Mouse (Mus musculus): ENCODE results near the gene Ntng1.

Gene Ntng1

DNA sequence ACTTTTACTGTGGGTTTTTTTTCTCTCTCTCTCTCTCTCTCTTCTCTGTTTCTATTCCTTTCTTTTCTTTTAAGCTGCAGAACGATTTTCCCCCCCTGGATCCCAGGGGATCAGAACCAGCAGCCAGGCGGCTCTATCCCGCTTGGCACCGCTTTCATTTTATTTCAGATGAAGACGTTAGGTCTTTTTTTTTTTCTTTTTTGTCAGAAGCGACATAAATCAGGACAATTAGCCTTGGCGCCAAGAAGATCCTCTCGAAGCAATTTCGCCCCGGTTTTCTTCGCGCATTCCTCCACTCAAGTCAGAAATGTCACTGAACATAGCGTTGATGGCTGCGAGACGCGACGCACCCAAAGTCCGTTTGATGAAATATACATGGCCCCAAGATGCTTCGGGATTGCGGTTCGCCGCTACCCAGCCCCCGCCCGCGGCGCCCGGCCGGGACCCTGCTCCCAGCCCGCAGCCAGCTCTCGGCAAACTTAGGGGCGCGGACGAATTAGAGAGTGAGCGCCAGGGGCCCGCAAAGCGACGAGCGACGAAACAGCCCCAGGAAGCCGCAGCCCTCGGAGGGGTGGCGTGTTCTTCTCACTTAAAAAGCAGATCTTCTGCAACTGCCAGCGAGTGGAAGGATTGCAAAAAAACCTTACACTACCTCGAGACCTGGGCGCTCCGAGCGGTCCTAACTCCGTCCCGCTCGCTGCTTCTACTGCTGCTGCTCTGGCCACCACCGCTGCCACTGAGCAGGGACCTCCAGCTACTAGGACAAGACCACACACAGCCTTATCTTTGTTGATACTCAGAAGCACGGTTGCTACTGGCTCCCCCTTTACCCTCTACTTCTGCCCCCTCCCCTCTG, at the start of gene Ntng1:
Gene Ntng1 (minus strand): TSS at position 806 of the 856 bp plus-strand sequence.
- DNase-seq (ENCODE audit: low spot score): peak; percentile 70

DNA sequence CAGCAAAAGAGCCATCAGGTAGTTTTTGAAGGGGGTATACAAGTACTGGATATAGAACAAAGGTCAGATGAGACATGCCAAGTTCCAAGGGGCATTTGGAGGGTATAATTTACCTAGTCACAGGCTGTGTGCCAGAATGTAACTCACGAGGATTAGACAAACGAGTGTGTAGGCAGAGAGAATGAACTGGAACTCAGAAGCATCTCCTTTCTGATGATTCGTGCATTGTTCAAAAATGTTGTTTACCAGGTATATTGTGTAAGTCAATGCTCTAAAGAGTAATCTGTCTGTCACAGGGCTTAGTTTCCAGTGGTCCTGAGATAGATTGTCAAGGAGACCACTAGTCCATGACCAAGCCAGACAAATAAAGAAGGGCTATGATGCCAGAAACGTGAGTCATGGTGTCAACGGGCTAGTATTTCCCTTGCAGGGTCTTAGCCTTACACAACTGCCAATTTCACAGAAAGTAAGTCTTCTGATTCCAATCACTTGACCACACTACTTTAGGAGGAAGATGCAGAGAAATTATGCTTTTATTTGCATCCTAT, 43.7 kb upstream of the Ntng1 start:
- no peak for DNase-seq (ENCODE audit: low spot score)

DNA sequence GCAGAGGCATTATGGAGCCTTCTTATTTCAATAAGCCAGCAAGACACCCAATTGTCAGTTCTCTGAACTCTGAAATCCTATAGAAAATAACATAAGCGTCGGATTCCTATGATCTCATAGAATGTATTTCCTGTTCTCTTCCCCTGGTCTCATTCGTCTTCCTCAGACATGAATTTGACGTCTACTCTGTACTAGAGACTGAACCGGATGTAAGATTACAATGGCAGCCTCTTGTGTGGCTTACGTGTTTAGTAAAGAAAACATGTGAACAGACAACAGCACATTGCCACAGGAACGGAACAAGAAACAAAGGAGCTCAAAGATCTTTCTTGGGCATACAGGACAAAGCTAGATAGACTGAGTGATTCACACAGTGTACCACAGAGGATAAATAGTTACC, 5.3 kb upstream of the Ntng1 start:
- no peak for DNase-seq (ENCODE audit: low spot score)

DNA sequence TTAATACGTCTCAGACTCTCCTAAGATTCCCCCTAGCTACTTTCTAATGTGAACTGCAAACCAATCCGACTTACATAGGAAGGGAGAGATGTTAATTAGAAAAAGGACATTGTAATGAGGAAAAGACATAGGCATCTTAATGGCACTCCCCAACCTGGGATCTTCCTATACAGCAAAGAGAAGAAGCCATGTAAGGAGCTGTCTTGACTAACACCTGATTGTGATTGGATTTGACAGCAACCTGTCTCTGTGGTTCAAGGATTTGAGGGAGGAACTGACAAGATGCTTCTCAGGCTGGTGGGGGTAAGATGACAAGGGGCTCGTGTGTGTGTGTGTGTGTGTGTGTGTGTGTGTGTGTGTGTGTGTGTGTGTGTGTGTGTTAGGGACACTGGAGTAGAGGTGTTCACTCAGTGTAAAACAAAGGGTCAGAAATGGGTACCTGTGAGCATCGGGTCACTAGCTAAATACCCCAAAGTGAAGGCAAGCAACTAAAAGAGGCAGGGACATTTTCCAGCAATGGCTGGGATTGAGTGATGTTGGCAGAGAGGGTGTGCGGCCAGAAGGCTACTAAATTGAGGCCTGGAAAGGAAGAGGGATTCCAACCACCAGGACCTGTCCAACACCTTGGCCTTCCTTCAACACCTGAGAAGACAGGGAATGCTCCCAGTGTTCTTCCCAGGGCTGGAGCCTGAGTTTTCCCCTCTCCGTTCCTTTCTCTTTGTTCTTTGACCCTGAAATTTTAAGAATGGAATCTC, 667 bp upstream of the Ntng1 start:
- no peak for DNase-seq (ENCODE audit: low spot score)

GRCm38 (mm10) chr3:110142314-110143205, 1.3 kb downstream of the Ntng1 start:
- DNase-seq (ENCODE audit: low spot score): peak; percentile 51

DNA sequence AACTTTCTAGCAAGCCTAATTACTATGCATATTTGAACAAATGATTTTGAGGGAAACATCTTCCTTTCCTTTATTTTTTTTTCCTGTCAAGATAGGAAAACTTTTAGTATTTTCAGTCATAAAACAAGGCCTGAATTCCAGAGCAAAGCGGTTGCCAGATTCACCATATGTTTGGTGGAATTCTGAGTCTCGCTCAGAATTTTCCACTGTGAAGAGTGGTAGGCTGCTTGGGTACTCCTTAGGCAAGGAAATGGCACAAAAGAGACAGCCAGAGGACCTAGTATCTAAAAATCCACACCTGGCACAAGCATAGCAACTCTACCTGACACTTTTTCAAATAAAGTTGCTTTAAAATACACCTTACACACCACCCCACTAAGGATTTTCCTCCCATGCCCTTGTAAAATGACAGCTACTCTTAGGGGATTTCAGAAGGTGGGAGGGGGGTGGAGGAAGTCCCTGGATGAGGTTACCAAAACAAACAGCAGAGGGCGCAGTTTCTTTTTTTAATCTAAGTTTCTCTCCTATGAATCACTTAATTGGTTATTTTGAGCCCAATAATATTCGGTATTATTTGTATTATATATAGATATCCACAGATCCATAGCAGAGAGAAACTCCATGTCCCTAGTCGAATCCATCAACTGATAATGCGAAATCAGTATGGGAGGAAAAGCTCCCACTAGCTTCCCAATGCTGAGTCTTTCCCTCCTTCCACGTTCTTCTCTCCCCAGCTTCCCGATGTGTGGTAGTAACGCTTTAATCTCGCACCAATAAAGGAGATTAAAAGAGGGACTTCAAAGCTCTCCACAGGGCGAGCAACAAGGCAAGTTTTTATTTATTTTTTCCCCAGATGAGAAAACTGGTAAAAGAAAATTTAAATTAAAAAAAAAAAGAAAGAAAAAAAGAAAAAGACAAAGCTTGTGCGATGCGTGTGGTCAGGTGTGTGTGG, 2.2 kb downstream of the Ntng1 start:
- DNase-seq (ENCODE audit: low spot score): peak; percentile 89

GRCm38 (mm10) chr3:110136115-110136514, 7.7 kb downstream of the Ntng1 start:
- no peak for DNase-seq (ENCODE audit: low spot score)

DNA sequence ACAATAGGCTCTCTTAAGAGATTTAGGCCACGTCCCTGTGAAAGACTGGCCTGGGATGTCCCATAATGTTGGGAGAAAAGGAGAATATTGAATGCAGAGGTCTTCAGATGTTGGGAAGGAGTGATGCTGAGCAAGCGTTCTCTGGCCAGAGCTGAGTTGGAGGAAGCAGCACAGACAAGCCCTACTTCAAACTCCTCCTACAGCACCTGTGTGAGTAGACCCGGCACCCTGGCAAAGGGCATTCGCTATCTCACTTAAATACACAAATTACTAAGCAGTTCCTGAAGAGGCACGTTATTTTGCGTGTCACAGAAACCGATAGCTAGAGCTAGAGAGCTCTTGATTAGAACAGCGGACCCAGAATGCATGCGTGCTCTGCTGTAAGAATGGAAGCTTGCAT, 10.7 kb downstream of the Ntng1 start:
- no peak for DNase-seq (ENCODE audit: low spot score)

DNA sequence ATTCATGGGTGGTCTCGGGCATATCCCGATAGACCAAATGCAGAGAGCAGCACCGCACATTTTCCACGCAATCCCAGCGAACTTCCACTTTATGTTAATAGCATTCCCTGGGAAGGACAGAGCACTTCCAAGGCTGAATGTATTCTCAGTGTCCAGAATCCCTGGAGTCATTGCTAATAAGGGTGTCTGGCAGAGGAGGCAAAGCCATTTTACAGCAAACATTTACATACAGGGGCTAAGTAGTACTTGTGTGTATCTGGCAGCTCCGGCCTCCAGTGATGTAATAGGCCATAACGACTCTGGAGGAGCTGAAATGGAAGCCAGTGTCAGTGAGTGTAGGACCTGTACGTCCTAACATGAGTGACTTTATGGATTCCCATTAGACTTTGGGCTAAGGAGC, 11.5 kb downstream of the Ntng1 start:
- no peak for DNase-seq (ENCODE audit: low spot score)

DNA sequence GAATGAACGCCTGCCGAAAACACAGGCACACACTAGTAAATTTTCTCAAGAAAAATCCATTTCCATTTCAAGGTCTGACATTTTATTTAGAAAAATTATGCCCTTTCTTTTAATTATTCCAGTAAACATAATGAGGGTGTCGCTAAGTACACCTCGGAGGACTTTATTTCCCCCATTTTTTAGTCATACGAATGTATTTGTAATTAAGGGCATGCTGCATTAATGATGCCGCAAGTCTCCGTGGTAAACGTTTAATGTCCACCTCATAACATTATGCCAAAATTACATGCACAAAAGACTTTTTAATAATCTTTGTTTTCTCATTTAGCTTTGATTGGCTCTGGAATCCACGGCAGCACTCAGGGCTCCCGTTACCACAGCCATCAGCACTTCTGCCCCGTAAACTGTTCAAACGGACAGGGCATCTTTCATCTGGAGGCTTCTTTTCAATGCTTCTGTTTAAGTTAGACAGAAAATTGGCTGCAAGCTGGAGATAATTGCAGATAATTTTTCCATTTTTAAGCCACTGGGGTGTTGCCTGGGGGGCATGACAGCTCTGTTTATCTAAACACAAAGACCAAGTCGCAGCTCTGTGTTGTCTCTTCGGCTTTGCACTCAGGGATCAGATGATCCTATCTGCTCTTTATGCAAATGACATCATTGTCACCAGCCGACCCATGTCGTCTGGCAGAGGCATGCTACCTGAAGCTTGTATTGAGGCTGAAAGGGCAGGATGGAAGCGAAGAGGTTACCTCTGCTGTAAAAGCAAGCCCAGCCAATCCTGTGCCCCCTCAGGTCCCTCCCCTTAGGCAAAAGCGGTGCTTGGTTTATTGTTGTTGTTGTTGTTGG, 12.5 kb downstream of the Ntng1 start:
- no peak for DNase-seq (ENCODE audit: low spot score)

DNA sequence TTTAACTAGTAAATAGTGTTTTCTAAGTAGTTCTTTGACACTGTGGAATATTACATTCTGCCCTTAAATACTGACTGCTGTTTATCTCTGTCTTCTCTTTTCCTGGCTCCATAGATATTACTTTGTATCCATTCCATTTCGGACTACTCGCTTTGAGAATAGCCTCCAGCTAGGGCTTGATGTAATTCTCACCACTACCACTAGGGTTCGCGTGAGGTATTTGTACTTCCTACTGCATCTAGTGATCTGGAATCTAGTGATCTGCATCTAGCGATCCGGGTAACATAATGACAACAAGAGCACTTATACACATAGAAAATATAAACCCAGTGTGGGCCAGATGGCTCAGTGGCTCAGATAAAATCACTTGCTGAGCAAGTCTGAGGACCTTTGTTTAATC, 14.2 kb downstream of the Ntng1 start:
- DNase-seq (ENCODE audit: low spot score): peak; percentile 36

DNA sequence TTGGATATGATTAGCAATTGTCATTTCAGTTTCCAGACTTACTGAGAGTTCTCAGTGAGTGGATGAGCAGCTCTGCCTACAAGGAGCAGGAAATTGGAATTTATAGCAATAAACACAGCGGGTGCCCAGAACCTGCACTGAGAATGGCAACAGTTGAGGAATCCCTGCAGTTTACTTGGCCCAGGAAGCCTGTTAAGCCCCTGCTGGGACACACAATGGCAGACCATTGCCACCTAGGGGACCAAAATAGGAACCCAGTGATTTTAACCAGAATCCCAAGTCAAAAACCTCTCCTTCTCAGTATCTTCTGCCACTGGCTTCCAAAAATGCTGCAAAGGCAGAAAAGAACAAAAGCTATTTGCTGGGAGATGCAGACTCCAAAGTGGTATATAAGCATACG, 37.8 kb downstream of the Ntng1 start:
- DNase-seq (ENCODE audit: low spot score): peak; percentile 9

GRCm38 (mm10) chr3:110094407-110094806, 49.4 kb downstream of the Ntng1 start:
- DNase-seq (ENCODE audit: low spot score): no peak

DNA sequence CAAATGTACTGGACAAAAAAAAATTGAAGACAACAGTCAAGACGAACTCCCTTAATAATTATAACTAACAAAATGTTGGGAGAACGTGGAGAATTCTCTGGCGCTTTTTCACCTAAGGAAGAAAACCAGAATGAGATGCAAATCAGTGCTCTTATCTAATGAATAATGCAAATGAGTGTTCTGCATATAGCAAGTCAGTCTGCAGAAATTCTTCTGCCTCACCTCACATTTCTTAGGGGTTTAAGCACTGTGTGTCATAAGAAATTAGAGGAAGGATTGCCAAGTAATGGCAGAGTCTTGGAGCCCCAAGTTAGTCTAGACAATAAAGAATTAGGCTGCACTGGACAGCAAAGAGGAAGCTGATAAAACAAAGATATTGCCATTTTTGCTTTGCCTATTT, 49.8 kb downstream of the Ntng1 start:
- no peak for DNase-seq (ENCODE audit: low spot score)

- DNase-seq (ENCODE audit: low spot score): no peak
These were observed 51.3 kb downstream of the Ntng1 start for GRCm38 (mm10) chr3:110092521-110092920.

DNA sequence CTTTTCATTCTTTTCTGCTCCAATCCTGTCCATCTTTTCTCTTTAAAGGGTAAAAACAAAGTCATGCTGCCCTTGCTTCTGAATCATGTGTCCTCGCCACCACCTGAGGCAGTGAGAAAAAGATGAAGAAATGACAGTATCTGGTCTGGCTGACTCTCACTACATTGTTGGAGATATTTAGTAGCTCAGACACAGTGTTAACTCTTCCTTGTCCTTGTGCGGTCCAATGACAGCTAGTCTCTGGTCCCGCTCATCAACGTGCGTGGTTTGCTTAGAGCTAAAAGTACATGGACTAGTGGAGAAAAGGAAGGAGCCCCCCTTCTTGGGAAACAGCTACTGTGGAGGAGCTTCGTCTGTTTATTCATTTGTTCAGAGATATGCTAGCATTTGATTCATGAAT, 56.6 kb downstream of the Ntng1 start:
- DNase-seq (ENCODE audit: low spot score): no peak

DNA sequence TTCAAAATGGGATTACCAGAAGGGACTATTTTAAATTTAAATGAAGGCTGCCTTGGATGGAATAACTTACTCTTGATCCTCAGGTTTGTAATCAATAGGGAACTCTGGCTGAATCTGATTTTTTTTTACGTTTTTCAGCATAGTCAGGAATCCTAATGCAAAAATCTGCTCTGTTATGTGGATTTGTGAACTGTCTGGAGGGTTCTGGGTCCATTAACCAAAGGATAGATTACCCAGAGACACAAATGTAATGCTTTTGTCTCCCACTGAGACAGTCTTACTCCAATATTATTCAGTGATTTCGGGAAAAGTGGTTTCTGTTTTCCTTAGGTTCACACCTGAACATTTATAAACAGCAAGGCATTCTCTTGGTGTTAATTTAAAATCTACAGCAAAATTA, 58.5 kb downstream of the Ntng1 start:
- no peak for DNase-seq (ENCODE audit: low spot score)

DNA sequence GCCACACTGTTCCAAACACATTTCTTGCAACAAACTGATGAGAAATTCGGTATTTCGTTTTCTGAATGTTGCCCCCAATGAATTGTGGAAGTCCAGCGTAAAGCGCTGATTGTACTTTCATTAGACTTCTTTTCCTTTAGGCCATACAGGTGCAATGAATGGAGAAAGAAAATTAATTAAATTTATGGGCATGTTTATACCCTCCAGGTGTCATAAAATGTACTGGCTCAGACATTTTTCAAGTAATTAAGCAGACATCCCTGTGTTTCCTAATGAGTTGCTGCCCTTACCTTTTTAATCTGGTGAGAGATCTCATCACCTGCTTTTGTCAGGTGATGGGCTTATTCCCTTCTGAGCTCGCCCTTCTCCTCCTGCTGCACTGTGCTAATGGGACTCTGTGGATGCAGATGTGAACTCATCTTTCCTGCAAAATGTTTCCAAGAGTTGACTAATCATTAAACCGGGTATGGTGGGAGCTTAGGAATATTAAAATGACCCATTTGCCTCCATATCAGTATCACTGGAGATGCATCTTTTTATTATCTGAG, 79.0 kb downstream of the Ntng1 start:
- DNase-seq (ENCODE audit: low spot score): no peak

DNA sequence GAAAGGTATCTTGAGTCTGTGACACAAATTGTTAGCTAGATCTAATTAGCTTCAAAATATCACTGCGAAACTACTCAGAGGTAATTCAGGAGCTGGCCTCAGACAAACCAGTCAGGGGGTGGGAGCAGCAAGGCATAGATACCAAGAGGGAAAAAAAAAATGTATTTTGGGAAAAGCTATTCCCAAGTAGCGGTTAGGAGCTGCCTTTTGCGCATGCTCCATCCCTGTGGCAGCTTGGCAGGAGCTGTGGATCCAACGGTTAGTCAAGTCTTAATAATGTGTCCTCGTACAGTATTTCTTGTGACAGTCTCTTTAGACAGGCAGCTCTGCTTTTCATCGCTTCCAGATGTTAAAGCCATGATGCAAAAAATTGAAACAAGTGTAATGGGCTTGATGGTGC, 87.9 kb downstream of the Ntng1 start:
- no peak for DNase-seq (ENCODE audit: low spot score)

GRCm38 (mm10) chr3:110055433-110055832, 88.4 kb downstream of the Ntng1 start:
- no peak for DNase-seq (ENCODE audit: low spot score)

Measured in embryo, embryonic 10.5 days (tissue).